Mouse (Mus musculus) adrenal gland, adult 18-20 months (tissue): ENCODE measurements around the gene Sox2. TPM values are rescaled to one million over a fixed set of nuclear protein-coding genes. Genes with fewer than 3 reads are reported as not detected.

Experiments used
- DNase-seq, 2 experiments: peaks; one replicate each; pipeline ENCODE4 v3.0.0; 2021 to 2022; ENCODE audit warnings: low spot score in 2 of 2
- total RNA-seq, 2 experiments: library from RNA; stranded (reverse); gene quantifications; 1 replicate in 1 of 2; 2 replicates in 1 of 2; pipeline ENCODE4 v1.2.3; 2021

Sox2 gene
- total RNA-seq, 2 experiments from 2014 or later = 0.22 to 0.30 TPM

DNA sequence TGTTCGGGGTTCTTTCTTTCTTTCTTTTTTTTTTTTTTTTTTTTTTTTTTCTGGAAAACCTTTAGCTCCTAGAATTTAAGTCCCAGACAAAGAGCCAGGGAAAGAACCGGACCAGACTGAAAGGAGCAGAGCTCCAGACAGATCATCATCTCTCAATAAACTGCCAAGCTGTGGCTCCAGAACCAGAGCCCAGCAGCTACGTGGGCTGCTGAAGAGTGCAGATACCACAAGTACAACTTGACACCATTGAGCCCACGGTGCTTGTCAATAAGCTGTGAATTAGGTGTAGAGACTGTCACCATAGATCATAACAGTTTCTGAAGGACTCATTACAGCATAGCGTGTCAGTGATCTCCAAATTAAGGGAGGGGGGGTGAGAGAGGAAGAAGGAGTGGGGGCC is 7.1 kb upstream of the Sox2 start:
- DNase-seq = no peak

DNA sequence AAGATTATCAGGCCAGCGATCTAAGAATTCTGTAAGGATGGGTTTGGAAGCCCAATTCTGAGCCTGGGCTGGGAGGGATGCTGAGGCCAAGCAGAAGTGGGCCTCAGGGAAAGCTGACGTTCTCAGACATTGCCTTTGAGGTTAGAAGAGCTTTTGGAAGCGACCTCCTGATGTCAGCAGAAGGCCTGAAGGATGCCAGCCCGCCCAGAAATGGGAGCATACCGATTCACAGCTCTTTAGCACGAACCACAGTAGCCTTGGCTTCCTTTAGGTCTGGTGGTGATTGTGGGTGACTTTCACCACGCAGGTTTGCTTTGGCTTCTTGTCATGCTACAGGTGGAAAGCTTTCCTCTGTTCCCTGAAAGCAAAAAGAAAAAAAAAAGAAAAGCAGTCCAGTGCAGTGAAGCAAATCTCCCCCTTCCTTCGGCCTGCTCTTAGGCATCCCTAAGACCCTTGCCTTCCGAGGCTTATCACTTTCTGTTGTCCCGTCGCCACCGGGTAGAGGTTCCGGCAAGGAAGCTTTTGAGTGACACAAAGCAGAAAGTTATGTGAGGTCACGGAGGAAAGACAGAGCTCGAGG is 6.6 kb upstream of the Sox2 start:
- no peak for DNase-seq

DNA sequence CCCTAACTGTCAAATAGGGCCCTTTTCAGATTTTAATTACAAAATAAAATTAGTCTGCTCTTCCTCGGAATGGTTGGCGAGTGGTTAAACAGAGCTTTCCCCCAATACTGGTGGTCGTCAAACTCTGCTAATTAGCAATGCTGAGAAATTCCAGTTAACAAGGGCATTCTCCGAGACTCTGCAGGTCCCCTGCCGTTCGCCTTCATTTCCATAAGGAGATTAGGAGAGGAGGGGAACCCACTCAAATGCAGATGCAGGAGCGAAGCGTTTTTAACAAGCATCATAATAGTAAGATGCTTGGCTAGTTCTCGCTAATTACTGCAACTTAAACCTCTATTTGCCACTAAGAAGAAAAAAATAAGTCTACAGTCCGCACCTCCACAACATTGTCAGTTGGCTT is 4.0 kb upstream of the Sox2 start:
- DNase-seq = no peak

DNA sequence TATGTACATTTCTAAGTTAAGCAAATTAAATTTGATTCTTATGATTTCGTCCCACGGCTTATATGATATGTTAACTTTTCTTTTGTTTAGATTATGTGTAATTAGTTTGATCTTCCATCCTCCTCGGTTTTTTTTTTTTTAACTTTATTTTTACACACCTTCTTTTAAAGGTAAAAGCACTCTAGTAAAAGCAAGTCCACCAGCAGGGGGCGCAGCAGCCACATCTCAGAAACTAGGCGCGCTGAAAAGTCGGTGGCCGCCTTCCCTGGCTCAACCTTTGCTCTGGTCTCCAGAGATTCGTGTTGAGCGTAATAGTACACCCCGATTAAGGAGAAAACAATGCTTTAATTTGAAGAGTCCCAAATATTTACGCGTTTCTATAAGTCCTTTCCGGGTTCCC is 2.5 kb upstream of the Sox2 start:
- DNase-seq = peak; percentile 75 to 76

DNA sequence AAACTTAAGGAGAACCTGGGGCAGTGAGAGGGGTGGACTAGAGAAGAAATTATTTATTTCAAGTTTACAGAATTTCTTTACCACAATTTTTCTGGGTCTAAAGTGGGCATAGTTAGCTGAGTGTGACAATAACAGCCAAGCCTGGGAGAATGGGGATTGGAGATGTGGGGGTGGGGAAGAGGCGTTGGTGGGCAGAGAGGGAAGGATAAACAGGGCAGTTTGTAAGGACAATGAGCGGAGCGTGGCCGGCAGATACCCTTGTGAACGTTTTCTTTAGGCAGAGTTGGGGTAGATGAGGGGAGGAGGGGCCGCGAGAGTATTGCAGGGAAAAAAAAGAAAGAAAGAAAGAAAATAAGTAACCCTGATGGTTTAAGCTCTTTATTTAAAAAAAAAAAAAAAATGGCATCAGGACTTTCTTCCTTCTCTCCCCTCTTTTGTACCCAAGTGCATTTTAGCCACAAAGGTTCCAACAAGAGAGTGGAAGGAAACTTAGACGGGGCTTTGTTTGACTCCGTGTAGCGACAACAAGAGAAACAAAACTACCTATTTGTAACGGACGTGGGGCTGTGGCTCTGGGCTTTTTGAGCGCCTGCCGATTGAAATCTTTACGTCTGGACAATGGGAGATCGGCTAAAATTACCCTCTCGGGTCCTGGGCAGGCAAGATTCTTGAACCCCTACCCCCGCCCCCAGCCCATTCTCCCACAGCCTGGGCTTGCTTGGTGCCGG is 1.9 kb upstream of the Sox2 start:
- DNase-seq = no peak

DNA sequence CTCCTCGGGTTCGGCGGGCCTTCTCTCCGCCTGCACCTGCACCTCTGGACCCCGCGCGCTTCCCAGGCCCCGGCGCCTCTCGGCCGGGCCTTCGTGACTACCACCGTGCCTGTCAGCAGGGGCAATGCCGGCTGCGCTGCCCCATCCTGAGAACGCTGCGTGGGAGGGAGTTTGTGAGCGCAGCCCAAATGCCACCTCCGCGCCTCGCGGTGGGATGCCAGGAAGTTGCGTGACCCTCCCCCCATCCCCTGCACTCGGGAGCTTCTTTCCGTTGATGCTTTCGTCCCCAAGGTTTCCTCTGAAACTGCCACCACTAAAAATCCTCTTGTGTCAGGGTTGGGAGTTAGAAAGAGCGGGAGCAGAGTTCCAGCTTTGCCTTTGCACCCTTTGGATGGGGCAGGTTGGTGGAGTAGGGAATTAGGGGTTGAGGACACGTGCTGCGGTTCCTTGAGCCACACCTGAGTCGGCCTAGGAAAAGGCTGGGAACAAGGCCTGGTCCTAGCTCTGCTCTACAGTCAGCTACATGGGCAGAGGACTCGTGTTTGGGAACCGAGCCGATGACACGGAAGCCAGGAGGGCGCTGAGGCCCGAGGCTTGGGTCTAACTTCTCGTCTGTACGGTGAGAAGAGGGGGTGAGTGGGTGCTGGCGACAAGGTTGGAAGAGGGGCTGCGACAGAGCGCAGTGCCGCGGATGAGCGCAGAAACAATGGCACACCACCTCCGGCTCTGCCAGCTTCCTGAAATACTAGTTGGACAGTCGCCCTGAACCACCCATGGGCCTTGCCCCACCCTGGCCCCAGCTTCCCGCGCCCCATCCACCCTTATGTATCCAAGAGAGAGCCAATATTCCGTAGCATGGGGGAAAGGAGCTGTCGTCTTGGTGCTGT is 1.1 kb upstream of the Sox2 start:
- no peak for DNase-seq

DNA sequence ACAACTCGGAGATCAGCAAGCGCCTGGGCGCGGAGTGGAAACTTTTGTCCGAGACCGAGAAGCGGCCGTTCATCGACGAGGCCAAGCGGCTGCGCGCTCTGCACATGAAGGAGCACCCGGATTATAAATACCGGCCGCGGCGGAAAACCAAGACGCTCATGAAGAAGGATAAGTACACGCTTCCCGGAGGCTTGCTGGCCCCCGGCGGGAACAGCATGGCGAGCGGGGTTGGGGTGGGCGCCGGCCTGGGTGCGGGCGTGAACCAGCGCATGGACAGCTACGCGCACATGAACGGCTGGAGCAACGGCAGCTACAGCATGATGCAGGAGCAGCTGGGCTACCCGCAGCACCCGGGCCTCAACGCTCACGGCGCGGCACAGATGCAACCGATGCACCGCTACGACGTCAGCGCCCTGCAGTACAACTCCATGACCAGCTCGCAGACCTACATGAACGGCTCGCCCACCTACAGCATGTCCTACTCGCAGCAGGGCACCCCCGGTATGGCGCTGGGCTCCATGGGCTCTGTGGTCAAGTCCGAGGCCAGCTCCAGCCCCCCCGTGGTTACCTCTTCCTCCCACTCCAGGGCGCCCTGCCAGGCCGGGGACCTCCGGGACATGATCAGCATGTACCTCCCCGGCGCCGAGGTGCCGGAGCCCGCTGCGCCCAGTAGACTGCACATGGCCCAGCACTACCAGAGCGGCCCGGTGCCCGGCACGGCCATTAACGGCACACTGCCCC is 586 bp downstream of the Sox2 start:
- DNase-seq = no peak

DNA sequence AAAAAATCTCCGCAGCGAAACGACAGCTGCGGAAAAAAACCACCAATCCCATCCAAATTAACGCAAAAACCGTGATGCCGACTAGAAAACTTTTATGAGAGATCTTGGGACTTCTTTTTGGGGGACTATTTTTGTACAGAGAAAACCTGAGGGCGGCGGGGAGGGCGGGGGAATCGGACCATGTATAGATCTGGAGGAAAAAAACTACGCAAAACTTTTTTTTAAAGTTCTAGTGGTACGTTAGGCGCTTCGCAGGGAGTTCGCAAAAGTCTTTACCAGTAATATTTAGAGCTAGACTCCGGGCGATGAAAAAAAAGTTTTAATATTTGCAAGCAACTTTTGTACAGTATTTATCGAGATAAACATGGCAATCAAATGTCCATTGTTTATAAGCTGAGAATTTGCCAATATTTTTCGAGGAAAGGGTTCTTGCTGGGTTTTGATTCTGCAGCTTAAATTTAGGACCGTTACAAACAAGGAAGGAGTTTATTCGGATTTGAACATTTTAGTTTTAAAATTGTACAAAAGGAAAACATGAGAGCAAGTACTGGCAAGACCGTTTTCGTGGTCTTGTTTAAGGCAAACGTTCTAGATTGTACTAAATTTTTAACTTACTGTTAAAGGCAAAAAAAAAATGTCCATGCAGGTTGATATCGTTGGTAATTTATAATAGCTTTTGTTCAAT is 1.4 kb downstream of the Sox2 start:
- DNase-seq = no peak

DNA sequence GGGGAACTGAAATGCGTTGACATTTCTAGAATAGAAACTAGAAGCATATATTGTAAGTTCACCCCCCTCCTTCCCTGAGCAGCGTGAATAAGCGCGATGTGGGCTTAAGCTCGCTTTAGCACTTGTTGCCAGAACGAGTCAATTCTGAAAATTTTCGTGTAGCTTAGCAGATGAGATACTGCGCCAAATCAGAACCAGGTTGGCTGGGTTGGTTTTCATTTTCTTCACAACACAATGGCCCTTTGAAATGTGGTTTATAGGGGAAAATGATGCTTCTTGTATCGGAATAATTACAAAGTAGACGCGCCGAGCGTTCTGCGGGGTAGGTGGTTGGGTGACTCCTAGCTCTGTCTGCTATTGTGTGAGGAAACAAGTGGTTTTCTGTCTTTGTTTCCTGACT is 2.4 kb downstream of the Sox2 start:
- DNase-seq = no peak

DNA sequence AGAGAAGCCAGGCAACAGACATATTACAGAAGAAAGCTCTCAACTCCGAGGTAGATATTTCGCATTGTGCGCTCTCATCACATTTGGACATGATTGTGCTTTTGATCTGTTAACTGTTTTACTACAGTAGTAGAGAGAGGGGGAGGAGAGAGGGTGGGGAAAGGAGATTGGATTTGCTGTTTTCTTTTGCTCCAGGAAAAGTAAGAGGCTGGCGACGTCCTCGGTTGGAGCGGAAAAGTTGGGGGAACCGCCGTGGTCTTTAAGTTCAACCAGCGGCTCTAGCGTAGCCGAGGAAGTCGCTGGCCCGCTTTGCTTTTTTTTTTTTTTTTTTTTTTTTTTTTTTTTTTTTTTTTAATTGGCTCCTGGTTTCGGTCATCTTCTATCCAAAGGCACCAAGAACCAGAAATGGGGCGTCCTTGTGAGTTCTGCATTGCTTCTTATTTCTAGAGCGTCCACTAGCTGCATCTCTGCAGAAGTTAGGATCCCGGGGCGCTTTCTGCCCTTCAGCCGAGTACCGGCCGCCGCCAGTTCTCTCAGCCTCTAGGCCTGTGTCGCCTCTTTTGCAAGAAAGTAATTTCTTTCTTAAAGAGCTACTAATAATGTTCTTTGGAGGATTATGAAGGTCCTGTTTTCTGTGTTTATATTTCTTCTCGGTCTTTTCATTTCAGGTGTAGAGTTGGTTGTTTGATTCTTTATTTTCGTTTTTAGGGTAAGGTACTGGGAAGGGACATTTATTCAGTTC is 3.2 kb downstream of the Sox2 start:
- DNase-seq = no peak

DNA sequence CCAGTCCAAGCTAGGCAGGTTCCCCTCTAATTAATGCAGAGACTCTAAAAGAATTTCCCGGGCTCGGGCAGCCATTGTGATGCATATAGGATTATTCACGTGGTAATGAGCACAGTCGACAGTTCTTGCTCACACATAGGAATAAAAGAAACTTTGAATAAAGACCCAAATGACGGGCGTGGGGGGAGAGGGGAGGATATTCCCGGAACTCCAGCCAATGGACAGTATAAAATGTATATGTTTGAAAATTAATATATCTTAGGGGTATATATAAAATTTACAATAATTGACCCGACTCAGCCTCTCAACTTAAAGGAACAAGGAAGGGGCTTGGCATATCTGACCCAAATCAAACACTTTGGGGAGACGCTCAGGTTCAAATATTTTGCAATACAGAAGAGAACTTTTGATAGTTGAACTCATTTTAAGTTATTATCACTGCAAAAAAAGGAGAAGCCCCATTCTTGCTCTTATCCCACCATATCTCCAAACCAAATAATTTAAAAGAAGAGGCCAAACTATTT is 3.8 kb downstream of the Sox2 start:
- no peak for DNase-seq

DNA sequence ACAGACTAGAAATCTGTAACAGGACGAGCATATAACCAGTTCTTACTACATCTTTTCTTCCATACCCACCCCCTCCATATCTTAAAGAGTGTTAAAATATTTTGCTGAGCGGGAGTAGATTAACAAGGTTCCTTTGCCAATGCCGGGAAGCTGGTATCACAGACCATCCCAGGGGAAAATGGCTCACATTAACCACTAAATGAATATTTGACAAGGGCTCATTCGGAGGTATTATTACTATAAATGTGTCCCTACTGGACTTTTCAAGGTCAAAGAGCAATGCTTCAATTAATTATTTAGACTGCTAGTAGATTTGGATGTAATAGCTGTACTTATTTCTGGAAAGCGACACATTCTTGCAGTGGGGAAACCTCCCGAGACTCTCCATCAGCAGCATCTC is 4.6 kb downstream of the Sox2 start:
- no peak for DNase-seq

DNA sequence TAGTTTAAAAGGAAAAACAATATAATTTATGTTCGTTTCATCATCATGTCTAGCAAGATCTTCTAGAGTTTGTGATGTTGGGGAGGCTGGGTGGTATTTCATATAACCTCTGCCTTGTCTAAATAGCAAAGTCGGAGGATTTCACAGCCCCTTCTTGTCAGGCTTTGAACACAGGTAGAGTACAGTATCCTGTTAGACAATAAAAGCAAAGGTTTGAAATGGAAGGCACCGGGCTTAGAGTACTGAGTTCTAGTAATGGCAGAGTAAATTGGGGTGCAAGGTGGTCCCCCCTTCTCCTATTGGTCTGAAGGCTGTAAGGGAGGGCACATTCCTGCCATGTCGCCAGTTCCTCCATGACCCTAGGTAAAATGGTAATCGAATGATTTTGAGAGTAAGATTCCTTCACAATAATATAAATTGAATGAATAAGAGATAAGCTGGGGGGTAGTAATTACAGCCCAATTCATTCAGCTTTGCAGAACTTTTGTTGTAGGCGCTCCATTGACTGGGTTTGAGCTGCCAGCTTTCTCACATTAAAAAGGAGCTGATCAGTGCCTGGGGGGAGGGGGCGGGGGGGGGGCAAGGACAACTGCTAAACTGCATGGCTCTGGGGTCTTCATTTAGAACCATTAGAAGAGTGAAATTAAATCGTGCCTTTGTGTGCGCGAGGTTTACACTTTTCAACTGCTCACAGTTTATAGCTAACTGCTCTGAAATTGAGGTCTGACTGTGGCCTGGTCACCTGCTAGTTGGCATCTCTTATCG is 5.3 kb downstream of the Sox2 start:
- no peak for DNase-seq

DNA sequence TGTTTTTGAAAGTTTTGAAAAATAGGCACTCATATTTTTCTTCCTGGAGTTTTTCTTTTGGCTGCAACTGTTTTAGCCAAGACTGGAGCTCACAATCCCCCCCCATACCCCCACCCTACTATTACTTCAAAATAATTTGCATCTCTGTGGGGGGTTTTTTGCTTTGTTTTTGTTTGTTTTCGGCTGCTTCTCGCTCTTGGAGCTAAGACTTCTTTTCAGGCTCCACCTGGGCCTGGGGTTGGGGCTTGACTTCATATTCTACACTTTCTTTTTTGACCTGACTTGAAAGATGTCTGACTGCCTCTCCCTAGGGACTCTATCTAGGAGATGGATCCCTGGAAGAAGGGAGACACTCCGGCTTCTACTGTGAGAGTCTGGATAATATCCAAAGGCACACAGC is 5.9 kb downstream of the Sox2 start:
- no peak for DNase-seq

DNA sequence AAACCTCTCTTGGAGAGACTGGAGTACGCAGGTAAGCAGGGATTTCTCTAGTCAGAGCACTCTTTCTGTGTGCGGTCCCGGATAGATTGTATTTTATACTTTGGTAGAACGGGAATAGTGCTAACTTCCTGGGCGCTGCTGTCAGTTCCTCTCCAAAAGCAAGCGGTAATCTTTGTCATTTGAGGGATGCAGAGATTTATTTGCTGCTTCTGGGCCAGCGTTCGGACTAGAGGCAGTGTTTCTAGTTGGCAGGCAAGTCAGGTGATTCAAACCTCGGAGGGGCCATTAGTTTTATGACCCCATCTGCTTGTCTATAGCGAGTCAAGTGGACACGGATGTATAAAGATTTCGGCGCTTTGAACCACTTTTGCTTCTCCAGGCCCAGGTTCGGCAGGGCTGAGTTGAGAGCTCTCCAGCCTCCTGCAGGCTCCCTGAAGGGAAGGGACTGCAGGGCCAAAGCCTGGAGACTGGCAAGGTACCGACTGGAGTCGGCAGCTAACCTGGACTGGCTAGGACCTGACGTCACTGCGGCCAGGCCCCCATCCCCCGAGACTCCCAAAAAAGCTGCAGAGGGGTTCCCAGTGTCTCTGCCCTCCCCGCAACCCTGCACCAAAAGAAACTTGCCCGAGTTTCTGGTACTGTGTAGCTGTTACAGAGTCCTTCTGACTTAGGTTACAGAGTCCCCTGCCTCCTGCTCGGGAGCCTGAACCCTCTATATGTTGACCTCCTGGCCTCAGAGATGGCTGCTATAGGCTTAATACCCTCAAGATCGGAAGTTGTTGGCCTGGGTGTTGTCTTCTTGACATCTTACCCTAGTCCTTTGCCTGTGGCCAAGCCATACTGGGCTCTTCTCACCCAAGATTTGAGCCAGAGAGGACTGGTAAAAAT is 6.9 kb downstream of the Sox2 start:
- DNase-seq = no peak

DNA sequence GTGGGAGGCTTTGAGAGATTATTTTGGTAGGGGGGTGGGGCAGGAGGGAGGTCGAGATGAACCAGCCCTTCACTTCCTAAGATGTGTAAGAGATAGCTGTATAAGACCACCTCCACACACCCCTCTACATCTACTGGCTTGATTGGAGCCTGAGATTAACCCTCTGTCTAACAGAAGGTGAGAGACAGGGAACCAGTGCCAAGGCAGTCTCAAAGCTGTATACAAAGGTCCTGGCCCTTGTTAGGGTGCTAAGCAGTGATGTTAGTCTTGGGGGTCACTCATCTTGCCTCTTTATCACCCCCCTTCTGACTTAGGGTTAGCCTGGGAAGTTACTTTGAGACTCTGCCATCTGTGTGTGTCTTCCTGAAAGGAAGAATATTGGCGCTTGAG is 7.5 kb downstream of the Sox2 start:
- DNase-seq = no peak

DNA sequence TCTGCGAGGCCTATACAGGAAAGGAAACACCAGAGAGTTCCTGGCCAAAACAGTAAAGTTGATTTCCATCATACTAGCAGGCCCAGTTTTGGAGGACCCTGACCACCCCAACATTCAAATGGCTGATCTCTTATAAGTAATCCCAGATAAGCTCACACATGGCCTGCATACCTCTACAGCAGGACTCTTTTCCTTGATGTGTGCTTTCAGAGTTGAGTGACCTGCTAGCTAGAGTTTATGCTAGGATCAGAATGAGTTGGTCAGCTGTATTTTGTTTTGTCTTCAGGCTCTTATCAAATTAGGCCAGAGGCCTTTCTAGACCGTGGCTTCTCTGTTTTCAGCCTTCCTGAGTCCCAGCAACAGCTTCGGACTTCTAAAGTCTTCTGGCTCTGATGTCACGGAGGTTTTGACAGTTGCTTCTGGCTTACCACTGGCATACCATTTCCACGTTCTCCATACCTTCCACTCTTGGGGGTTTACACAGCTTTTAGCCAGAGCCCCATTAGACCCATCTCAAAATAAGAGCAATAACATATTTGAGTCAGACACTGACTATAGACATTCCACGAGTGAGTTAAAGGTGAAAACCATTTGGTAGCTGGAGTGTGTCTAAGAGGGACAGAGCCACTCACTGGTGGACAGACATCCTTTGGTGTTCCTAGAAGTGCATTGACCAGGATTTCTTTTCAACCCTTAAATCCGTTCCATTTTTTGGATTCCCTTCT is 8.2 kb downstream of the Sox2 start:
- DNase-seq = no peak
